Mouse (Mus musculus) kidney, postnatal 14 days (tissue): ENCODE measurements at regions not wholly inside any gene's neighbourhood (a gene's known extent, or its start where the extent isn't known, plus 50 kb on each side); places are given as distances from the start of the nearest gene placed in this dataset.
A peak's percentile ranks its signal among the peaks of the same experiment; 100 is the strongest.

Experiments
- DNase-seq: peaks from one replicate; pipeline ENCODE4 v3.0.0; 2022; ENCODE audit warnings: mixed read lengths

DNA sequence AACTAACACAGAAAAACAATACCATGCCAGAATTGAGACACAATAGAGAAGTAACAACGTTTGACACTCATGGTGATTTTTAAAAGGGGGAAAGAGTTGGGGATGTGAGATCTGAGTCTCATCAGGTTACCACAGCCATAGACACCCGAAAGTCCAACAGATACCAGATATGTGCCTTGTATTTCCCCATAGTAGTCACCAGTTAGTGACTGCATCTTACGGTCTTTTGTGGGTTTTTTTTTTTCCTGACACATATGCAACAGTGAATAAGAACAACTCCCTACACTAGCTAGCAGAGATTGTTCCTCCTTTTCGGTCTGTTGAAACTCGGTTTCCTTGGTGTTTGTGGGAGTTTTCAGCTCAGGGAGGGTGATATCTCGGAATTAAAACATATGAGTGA, 127.4 kb downstream of the Zbtb18 start:
- DNase-seq = no peak

GRCm38 (mm10) chr1:177573017-177573725, 131.0 kb downstream of the Zbtb18 start:
- no peak for DNase-seq

DNA sequence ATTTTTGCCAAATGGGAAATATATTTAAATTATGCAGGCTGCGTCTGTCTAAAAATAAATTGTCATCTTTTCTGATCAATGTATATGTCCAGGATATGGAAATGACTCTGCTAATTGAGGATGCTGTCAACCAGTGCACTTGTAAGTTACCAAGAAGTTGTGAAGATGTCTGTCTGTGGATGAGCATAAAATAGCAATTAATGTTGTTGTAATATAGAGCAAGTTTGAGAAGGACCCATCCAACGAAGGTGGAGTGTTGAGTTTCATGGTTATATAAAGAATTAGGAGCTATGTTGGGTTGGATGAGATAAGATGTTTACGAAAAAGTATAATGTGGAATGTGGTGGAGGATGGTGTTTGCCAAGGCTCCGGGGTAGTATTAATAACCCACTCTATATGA, 131.6 kb downstream of the Zbtb18 start:
- no peak for DNase-seq

DNA sequence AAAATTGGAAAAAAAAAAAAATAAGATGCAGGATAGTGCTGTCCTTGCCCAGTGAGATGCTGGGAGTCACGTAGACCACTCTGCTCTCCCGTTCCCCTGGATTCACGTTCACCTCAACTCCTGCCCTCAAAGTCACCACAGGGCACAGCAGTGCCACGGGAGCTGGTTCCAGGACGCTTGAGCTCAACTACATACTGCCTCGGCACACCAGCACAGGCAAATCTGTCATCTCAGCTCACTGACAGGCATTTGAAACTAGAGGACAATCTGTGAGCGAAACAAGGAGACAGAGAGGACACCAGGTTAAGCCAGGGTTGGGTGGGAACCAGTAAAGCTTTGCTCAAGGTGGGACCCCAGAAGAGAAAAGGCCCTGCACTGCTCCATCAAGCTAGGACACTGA, 132.2 kb downstream of the Zbtb18 start:
- no peak for DNase-seq

GRCm38 (mm10) chr1:177584302-177584886, 142.2 kb downstream of the Zbtb18 start:
- no peak for DNase-seq

DNA sequence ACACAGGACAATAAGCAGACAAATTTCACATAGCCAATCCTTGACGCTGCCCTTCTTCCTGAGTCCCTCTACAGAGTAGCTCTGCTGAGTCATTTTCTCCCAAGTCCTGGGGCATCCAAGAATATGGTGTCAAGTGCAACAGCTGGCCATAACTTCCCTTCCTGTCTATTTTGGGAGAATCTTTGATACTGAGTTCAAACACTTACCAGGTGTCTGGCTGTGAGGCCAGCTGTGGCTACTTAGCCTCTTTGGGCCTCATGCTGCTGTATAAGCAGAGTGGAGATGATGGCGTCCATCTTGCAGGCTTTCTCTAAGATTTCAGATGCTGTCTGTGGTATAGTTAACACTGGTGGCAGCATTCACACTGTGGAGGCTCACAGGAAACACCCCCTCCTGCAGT, 143.2 kb downstream of the Zbtb18 start:
- no peak for DNase-seq

GRCm38 (mm10) chr1:177589034-177589433, 140.6 kb upstream of the 1700016C15Rik start:
- DNase-seq = peak; percentile 48

DNA sequence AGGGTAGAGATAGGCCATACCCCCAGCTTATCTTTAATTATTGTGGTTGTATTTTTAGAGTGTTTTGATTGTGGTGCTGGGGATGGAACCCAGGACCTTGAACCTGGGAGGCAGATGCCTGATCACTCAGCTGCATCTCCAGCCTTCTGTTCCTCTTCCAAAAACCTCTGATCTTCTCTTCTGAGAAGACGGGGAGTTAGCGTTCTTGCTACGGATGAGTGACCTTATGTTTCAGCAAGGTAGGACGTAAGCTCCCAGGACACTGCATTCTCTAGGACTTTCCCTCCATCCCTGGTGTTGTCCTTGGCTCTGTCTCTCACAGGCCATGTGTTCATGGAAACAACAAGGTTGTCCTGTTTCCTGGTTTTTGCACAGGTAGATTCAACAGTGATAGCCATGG, 140.0 kb upstream of the 1700016C15Rik start:
- no peak for DNase-seq

DNA sequence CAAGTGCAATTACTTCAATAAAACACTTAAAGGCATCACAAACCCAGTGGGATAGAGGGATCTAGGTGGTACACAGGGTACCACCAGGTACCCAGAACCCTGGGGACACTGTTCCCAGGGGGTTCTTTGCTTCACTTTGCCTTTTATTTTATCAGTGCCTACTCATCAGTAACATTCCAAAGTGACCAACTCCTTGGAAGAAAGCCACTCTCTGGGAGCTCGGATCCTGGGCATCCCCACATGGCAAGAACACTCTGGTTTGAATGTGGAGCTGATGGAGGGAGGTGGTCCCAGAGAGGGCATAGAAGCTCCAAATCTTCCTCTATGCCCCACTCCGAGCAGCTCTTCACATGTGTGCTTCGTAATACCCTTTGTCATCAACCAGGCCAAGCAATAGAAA, 137.9 kb upstream of the 1700016C15Rik start:
- DNase-seq = no peak

- no peak for DNase-seq
Measured at GRCm38 (mm10) chr1:177592337-177592736, 137.3 kb upstream of the 1700016C15Rik start.

DNA sequence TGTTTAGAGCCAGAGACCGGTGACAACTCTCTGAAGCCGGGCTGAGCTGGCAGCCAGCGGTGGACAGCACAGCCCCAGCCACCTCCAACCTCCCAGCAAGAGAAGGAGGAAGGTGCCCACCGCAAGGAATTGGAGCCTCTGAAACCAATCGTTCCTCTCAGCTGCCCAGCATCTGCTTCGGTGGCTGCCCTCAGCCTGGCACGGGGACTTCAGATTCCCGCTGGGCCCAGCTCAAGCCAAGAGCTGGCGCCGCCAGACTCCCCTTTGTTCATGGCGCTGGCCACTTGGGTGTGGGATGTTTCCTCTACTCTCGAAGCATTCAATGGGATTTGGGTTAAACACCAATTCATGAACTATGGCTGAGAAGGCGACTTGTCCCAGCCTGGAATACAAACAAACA, 135.3 kb upstream of the 1700016C15Rik start:
- no peak for DNase-seq

DNA sequence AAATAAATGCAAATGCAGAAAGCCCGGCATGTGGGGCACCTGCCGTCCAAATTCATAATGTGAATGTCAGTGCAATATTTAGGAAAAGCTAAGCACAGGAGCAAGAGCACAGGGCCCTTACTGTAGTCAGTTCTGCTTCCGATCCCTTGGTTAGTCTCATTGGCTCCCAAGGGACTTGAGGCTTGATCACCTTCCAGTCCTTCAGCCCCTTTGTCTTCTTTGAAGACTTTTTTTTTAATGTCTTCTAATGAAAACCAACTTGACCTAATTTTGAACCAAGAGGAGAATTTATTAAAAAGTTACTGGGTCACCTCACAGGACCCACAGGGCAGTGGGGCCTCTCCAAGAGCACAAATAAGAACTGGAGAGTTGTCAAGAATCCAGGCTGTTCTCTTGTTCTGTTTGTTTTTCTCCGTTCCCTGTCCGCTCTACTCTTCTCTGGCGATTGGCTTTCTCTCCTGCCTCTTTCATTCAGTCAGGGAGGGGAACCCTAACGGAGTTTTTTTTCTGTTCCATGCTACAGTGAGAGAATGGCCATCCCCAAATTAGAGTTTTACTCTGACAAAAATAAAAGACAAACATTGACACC, 134.2 kb upstream of the 1700016C15Rik start:
- no peak for DNase-seq

DNA sequence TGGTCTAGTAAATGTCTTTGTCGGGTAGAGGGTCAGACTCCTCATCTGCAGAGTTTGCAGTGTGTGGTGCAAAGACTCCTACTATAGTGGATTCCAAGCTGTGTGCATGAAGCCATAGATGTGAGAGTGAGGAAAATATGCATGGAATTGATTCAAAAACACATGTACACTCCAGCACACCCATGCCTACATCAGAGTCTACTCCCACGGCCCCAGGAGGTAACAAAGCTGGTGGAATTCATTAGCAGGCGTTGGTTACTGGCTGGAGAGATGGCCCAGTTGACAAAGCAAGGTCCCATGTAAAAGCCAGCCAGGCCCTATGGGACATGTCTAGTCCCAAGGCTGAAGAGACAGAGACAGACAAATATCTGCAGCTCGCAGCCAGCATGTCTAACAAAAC, 132.6 kb upstream of the 1700016C15Rik start:
- DNase-seq = no peak

- DNase-seq = no peak
Measured at GRCm38 (mm10) chr1:177605353-177605969, 124.2 kb upstream of the 1700016C15Rik start.

DNA sequence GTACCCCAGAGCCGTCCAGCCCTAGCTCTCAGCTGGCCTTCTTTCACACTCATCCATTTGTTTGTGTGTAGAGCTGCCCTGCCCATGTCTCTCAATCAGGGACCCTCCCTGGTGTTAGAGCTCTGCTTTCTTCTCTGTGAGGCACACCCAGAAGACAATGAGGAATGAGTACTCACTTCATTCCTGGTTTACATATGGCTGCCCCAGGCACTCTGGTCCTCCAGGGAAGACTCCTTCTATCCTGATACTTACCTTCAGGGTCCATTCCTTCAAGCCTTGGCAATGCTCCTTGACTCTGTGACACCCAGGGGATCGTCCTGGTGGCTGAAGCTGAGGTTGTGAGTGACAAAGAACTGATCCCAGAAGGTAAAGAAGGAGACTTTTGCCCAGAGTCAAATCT, 122.0 kb upstream of the 1700016C15Rik start:
- DNase-seq = no peak

DNA sequence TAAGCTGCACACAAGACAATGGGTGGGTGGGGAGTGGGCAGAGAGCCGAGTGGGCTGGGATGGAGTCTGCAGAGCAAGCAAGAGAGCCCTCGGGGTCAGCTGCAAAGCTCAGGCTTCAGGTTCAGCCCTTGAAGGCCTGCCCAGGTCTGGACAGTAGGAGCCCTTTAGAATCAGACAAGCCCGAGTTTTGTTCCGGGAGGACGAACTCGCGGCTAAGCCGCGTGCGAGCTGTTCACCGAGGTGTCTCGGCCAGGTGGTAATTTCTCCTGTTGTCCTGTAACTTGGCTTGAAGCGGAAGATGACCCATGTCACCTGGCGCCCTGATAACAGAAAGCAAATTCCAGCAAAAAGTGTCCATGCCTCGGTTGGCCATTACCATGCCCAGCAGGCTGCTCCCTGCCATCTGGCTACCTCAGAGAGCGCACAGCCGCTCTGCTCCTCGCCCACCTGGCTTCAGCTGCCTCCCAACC, 121.0 kb upstream of the 1700016C15Rik start:
- no peak for DNase-seq

GRCm38 (mm10) chr1:177609226-177609625, 120.4 kb upstream of the 1700016C15Rik start:
- DNase-seq = no peak

GRCm38 (mm10) chr1:177609683-177610082, 119.9 kb upstream of the 1700016C15Rik start:
- no peak for DNase-seq

DNA sequence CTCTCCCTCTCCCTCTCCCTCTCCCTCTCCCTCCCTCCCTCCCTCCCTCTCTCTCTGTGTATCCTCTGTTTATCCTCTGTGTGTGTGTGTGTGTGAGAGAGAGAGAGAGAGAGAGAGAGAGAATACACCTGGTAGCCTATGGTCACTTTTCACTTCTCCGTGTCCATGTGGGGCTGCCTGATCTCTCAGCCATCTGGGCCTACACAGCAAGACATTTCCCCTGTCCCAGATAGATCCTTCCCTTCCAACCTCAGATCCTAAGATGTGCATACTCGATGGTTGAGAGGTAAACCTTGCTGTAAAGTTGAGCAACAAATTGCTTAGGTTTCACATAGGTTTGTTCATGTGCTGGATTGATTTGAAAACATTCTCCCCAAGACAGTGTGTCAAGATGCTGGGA, 119.5 kb upstream of the 1700016C15Rik start:
- no peak for DNase-seq

DNA sequence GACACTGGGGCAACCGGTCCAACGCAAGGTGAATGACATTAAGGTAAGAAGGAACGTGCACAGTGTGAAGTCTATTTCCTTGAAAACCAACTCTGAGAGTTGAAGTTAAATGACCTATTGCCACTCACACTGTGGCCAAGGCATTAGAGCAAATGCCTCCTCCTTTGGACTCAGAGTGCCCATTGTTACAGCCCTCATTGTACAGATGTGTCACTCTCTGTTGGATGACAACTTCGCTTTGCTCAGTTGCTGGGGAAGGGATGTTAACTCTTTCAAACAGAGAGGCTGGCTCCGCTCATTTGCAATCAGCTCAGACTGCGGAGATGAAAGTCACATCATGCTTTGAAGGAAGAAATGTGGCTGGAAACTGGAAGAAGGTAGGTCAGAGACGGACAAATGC, 117.1 kb upstream of the 1700016C15Rik start:
- DNase-seq = no peak

- DNase-seq = no peak
Measured at GRCm38 (mm10) chr1:177615609-177616008, 114.0 kb upstream of the 1700016C15Rik start.

- DNase-seq = no peak
Measured at GRCm38 (mm10) chr1:177616335-177617239, 113.0 kb upstream of the 1700016C15Rik start.
